In genomic region chr19:6502543-6503319, GRCm38 (mm10) we compare ENCODE assay signal across 8 mouse cellular contexts. TPM values are rescaled to one million over a fixed set of nuclear protein-coding genes. Genes with fewer than 3 reads are reported as not detected.
DNase-seq lines count a peak whose midpoint lies in the region; ATAC-seq and TF ChIP-seq lines count a peak whose summit lies in the region.

No protein-coding gene starts in this region.

- peak; percentile 46 for DNase-seq in gastrocnemius, adult 2 months
- DNase-seq in gastrocnemius, adult 8-10 months (ENCODE audit: low spot score in 2 of 2) = no peak
- DNase-seq in adrenal gland, postnatal 10 days = peak; percentile 83
- peak; percentile 88 for DNase-seq in forebrain, embryonic 14.5 days (ENCODE audit: low spot score)
- DNase-seq in hindbrain, postnatal 0 days (ENCODE audit: low spot score) = peak; percentile 84
- peak; percentile 68 to 69 for DNase-seq in left cerebral cortex, postnatal 36 days (ENCODE audit: low spot score in 2 of 2)
- DNase-seq in midbrain, embryonic 10.5 days (ENCODE audit: low spot score) = peak; percentile 75

- no peak overlapping the region for H3K27ac ChIP-seq in gastrocnemius, adult 2 months
- H3K27ac ChIP-seq in forebrain, embryonic 14.5 days (ENCODE audit: low read depth, low read length) = peak overlapping the region; percentile 87
- peak overlapping the region; percentile 84 for H3K27ac ChIP-seq in hindbrain, postnatal 0 days
- peak overlapping the region; percentile 85 for H3K27ac ChIP-seq in midbrain, embryonic 10.5 days (replicated peaks)
- no peak overlapping the region for H3K27ac ChIP-seq in testis, adult 2 months (ENCODE audit: control insufficient read depth, insufficient read depth, low read depth, low read length)

- H3K4me3 ChIP-seq in gastrocnemius, adult 2 months = peak overlapping the region; percentile 54
- peak overlapping the region; percentile 75 for H3K4me3 ChIP-seq in forebrain, embryonic 14.5 days (ENCODE audit: low read depth, low read length)
- H3K4me3 ChIP-seq in hindbrain, postnatal 0 days (ENCODE audit: low read length) = peak overlapping the region; percentile 60
- peak overlapping the region; percentile 63 for H3K4me3 ChIP-seq in midbrain, embryonic 10.5 days
- H3K4me3 ChIP-seq in testis, adult 2 months (ENCODE audit: control insufficient read depth, low read depth, low read length) = peak overlapping the region; percentile 60

- TF ChIP-seq CTCF in gastrocnemius, adult 2 months (IDR thresholded peaks at IDR 0.05) = no peak
- TF ChIP-seq CTCF in hindbrain, postnatal 0 days (IDR thresholded peaks at IDR 0.05; ENCODE audit: low read depth) = no peak
- TF ChIP-seq CTCF in testis, adult 2 months (IDR thresholded peaks at IDR 0.05; ENCODE audit: control insufficient read depth, insufficient read depth, insufficient replicate concordance, low read depth, low read length) = no peak

- H3K4me2 ChIP-seq in forebrain, embryonic 14.5 days (ENCODE audit: low read length) = peak overlapping the region; percentile 95
- peak overlapping the region; percentile 92 for H3K4me2 ChIP-seq in hindbrain, postnatal 0 days (ENCODE audit: low read depth, low read length)

- peaks cover 48% of the 10 kb centered on the region for H3K4me1 ChIP-seq in forebrain, embryonic 14.5 days (ENCODE audit: control insufficient read depth, insufficient read depth, low read length)
- peaks cover 35% of the 10 kb centered on the region for H3K4me1 ChIP-seq in hindbrain, postnatal 0 days (ENCODE audit: insufficient read depth, low read length)
- peaks cover 80% of the 10 kb centered on the region for H3K4me1 ChIP-seq in midbrain, embryonic 10.5 days
- H3K4me1 ChIP-seq in testis, adult 2 months (ENCODE audit: control insufficient read depth, insufficient read depth, low read length) = peaks cover 16% of the 10 kb centered on the region

- TF ChIP-seq POLR2A in testis, adult 2 months (IDR thresholded peaks at IDR 0.05; ENCODE audit: control insufficient read depth, low read depth, low read length) = no peak

- intact Hi-C loops in gastrocnemius, adult 2 months (cut with DNase I) = no loop called here
- intact Hi-C loops in left cerebral cortex, postnatal 36 days (cut with DNase I) = loop anchor here (5.0 kb wide), 1 partner anchor 340 kb away; the partner anchor contains the start of gene Rps6ka4

- no peaks in the 10 kb centered on the region for H3K9me3 ChIP-seq in forebrain, embryonic 14.5 days (replicated peaks; ENCODE audit: control insufficient read depth, low read length)
- no peaks in the 10 kb centered on the region for H3K9me3 ChIP-seq in hindbrain, postnatal 0 days (ENCODE audit: low read length)
- H3K9me3 ChIP-seq in midbrain, embryonic 10.5 days (replicated peaks) = no peaks in the 10 kb centered on the region

- peaks cover 25% of the 10 kb centered on the region for H3K36me3 ChIP-seq in forebrain, embryonic 14.5 days (ENCODE audit: control insufficient read depth, insufficient read depth, low read length)
- H3K36me3 ChIP-seq in hindbrain, postnatal 0 days (ENCODE audit: insufficient read depth, low read length) = peaks cover 24% of the 10 kb centered on the region
- H3K36me3 ChIP-seq in midbrain, embryonic 10.5 days = peaks cover 22% of the 10 kb centered on the region
- no peaks in the 10 kb centered on the region for H3K36me3 ChIP-seq in testis, adult 2 months (ENCODE audit: control insufficient read depth, insufficient read depth, low read length)

- WGBS in forebrain, embryonic 14.5 days = 4% methylated on average over 20 of the region's 20 CpGs
- 3% methylated on average over 20 of the region's 20 CpGs for WGBS in hindbrain, postnatal 0 days
- WGBS in midbrain, embryonic 10.5 days = 5% methylated on average over 20 of the region's 20 CpGs

- H3K27me3 ChIP-seq in forebrain, embryonic 14.5 days (replicated peaks; ENCODE audit: control insufficient read depth, insufficient read depth, low read length) = no peaks in the 10 kb centered on the region
- H3K27me3 ChIP-seq in hindbrain, postnatal 0 days (ENCODE audit: insufficient read depth, low read length) = no peaks in the 10 kb centered on the region
- H3K27me3 ChIP-seq in midbrain, embryonic 10.5 days (ENCODE audit: low read depth, poor library complexity, severe bottlenecking) = peaks cover 94% of the 10 kb centered on the region
- H3K27me3 ChIP-seq in testis, adult 2 months (ENCODE audit: control insufficient read depth, insufficient read depth, low read length) = peaks cover 2% of the 10 kb centered on the region

- H3K9ac ChIP-seq in forebrain, embryonic 14.5 days (ENCODE audit: low read length) = peak overlapping the region; percentile 73
- peak overlapping the region; percentile 67 for H3K9ac ChIP-seq in hindbrain, postnatal 0 days (replicated peaks; ENCODE audit: low read length)

- ATAC-seq in forebrain, embryonic 14.5 days = peak; percentile 55
- ATAC-seq in hindbrain, postnatal 0 days = peak; percentile 27; the same call in 1 of the 2 replicates

RNA-seq across cellular contexts. Expression of gene Slc22a12, which starts 40.1 kb away (rescaled TPM):
- total RNA-seq in gastrocnemius, adult 2 months (2021) = not detected
- total RNA-seq in gastrocnemius, adult 8-10 months (2022) = not detected
- total RNA-seq in adrenal gland, postnatal 10 days (2021) = not detected
- not detected in 2 replicates for polyA plus RNA-seq in forebrain, embryonic 14.5 days (2014; fragmentation: Nextera tagmentation; extraction: Ambion mirVana)
- 0.21 and 1.2 TPM in 2 replicates for total RNA-seq in hindbrain, postnatal 0 days (2014; rRNA removed)
- 0.28 and 0.35 TPM in 2 replicates for polyA plus RNA-seq in hindbrain, postnatal 0 days (2015; fragmentation: Nextera tagmentation; extraction: Ambion mirVana)
- total RNA-seq in left cerebral cortex, postnatal 36 days (2021) = under 1 TPM; 0.25 to 0.50 TPM
- not detected in 2 replicates for polyA plus RNA-seq in midbrain, embryonic 10.5 days (2016; fragmentation: Nextera tagmentation; extraction: Ambion mirVana)
- 6.9 and 7.3 TPM in 2 replicates for polyA plus RNA-seq in testis, adult 2 months (2012; rRNA removed)

Comparison
In these comparisons a context has a peak if more than half of its experiments do, and no peak if none do; other contexts are left out.
1. DNase-seq: peak in gastrocnemius, adult 2 months (single experiment), adrenal gland, postnatal 10 days (single experiment), forebrain, embryonic 14.5 days (single experiment), hindbrain, postnatal 0 days (single experiment), left cerebral cortex, postnatal 36 days (2 of 2) and midbrain, embryonic 10.5 days (single experiment); none in gastrocnemius, adult 8-10 months (0 of 2).
2. H3K27ac ChIP-seq: peak in forebrain, embryonic 14.5 days (single experiment), hindbrain, postnatal 0 days (single experiment) and midbrain, embryonic 10.5 days (single experiment); none in gastrocnemius, adult 2 months (single experiment) and testis, adult 2 months (single experiment).
3. Peak in every context shown above with its lines, with median percentiles within 50 percentile points of each other: H3K4me3 ChIP-seq.